9 mouse cellular contexts compared by ENCODE assay signal in genomic region chr11:98731134-98731533, GRCm38 (mm10). TPM values are rescaled to one million over a fixed set of nuclear protein-coding genes. Genes with fewer than 3 reads are reported as not detected.
DNase-seq lines count a peak whose midpoint lies in the region; ATAC-seq and TF ChIP-seq lines count a peak whose summit lies in the region.
"Had no signal": no experiment of that assay in that cellular context is flagged by ENCODE, and none has a peak within 500 bp of the region (broad histone marks: within the 10 kb centered on the region; RNA-seq: fewer than 3 reads in every experiment).

No protein-coding gene starts in this region.

- DNase-seq in heart, postnatal 0 days (ENCODE audit: low spot score), result no peak
- no peak for DNase-seq in heart, adult 8-10 months (ENCODE audit: low spot score)
- peak; percentile 73 for DNase-seq in adipocyte (ENCODE audit: low spot score)
- DNase-seq in left cerebral cortex, postnatal 4 days, result peak; percentile 90
- no peak for DNase-seq in spleen, postnatal 10 days (ENCODE audit: low spot score in 2 of 2)
- no peak for DNase-seq in kidney, adult 18-20 months
- no peak for DNase-seq in gastrocnemius, adult 8-10 months (ENCODE audit: low spot score in 2 of 2)

- H3K9me3 ChIP-seq in heart, postnatal 0 days (replicated peaks; ENCODE audit: control insufficient read depth, low read length), result peaks cover 4% of the 10 kb centered on the region; the same call in 1 of the 2 replicates
- peaks cover 6% of the 10 kb centered on the region for H3K9me3 ChIP-seq in embryonic facial prominence, embryonic 13.5 days

- H3K4me3 ChIP-seq in heart, postnatal 0 days (ENCODE audit: low read depth, low read length), result no peak overlapping the region
- no peak overlapping the region for H3K4me3 ChIP-seq in embryonic facial prominence, embryonic 13.5 days
- H3K4me3 ChIP-seq: erythroblast, embryonic 14.5 days had no signal

- H3K36me3 ChIP-seq in heart, postnatal 0 days (replicated peaks; ENCODE audit: control insufficient read depth, insufficient read depth, low read length), result peaks cover 14% of the 10 kb centered on the region
- H3K36me3 ChIP-seq in embryonic facial prominence, embryonic 13.5 days, result peaks cover 15% of the 10 kb centered on the region

- no peak for ATAC-seq in heart, postnatal 0 days (ENCODE audit: insufficient read depth, low read depth)
- peak; percentile 34; the same call in 1 of the 2 replicates for ATAC-seq in embryonic facial prominence, embryonic 13.5 days (ENCODE audit: insufficient number of reproducible peaks, insufficient read depth, low FRiP score, low TSS enrichment, low read depth)

- TF ChIP-seq EP300 in heart, postnatal 0 days (IDR thresholded peaks at IDR 0.05; ENCODE audit: low read depth), result no peak

- no peak overlapping the region for H3K9ac ChIP-seq in heart, postnatal 0 days (replicated peaks; ENCODE audit: low read depth, low read length)
- H3K9ac ChIP-seq in embryonic facial prominence, embryonic 13.5 days, result peak overlapping the region; percentile 36; the same call in 1 of the 2 replicates

- WGBS in heart, postnatal 0 days, result 45% methylated on average over 5 of the region's 5 CpGs
- WGBS in embryonic facial prominence, embryonic 13.5 days, result 40% methylated on average over 5 of the region's 5 CpGs

- H3K4me2 ChIP-seq in heart, postnatal 0 days (ENCODE audit: low read depth, low read length), result no peak overlapping the region
- H3K4me2 ChIP-seq in embryonic facial prominence, embryonic 13.5 days, result peak overlapping the region; percentile 22

- H3K4me1 ChIP-seq in heart, postnatal 0 days (ENCODE audit: control insufficient read depth, insufficient read depth), result peaks cover 6% of the 10 kb centered on the region
- H3K4me1 ChIP-seq in embryonic facial prominence, embryonic 13.5 days, result peaks cover 32% of the 10 kb centered on the region

- no peak for TF ChIP-seq CTCF in heart, postnatal 0 days (IDR thresholded peaks at IDR 0.05; ENCODE audit: low read depth)

- H3K27me3 ChIP-seq in heart, postnatal 0 days (ENCODE audit: control insufficient read depth, insufficient read depth, low read length), result no peaks in the 10 kb centered on the region
- H3K27me3 ChIP-seq in embryonic facial prominence, embryonic 13.5 days, result no peaks in the 10 kb centered on the region

- intact Hi-C loops in left cerebral cortex, postnatal 4 days (cut with DNase I), result no loop called here

- 0 out of 2 replicates have a peak overlapping the region, but pooled peaks have one; percentile 9 for H3K27ac ChIP-seq in heart, postnatal 0 days (ENCODE audit: low read depth)
- H3K27ac ChIP-seq in embryonic facial prominence, embryonic 13.5 days, result peak overlapping the region; percentile 82

RNA-seq across cellular contexts. Expression of gene Med24, which starts 1.9 kb away (rescaled TPM):
- 39.9 and 48.0 TPM in 2 replicates for total RNA-seq in heart, postnatal 0 days (2014; rRNA removed; ENCODE audit: low replicate concordance)
- polyA plus RNA-seq in heart, postnatal 0 days (2015; fragmentation: Nextera tagmentation; extraction: Ambion mirVana), result 21.9 and 23.3 TPM in 2 replicates
- total RNA-seq in heart, adult 8-10 months (2022), result 10 to 100 TPM; 44.4 to 49.9 (median 46.8) TPM
- polyA plus RNA-seq in embryonic facial prominence, embryonic 13.5 days (2015; fragmentation: Nextera tagmentation; extraction: Ambion mirVana), result 63.8 and 65.0 TPM in 2 replicates
- 10 to 100 TPM; 96.8 to 99.4 TPM for total RNA-seq in left cerebral cortex, postnatal 4 days (2021)
- total RNA-seq in gastrocnemius, adult 8-10 months (2022), result 10 to 100 TPM; 42.2 to 48.4 (median 47.9) TPM

RNA-seq across cellular contexts. Expression of gene Thra, which starts 9.3 kb away (rescaled TPM):
- 188 and 234 TPM in 2 replicates for total RNA-seq in heart, postnatal 0 days (2014; rRNA removed; ENCODE audit: low replicate concordance)
- polyA plus RNA-seq in heart, postnatal 0 days (2015; fragmentation: Nextera tagmentation; extraction: Ambion mirVana), result 40.8 and 44.0 TPM in 2 replicates
- 10 to 100 TPM; 92.5 to 98.4 (median 95.1) TPM for total RNA-seq in heart, adult 8-10 months (2022)
- 46.5 and 47.3 TPM in 2 replicates for polyA plus RNA-seq in embryonic facial prominence, embryonic 13.5 days (2015; fragmentation: Nextera tagmentation; extraction: Ambion mirVana)
- total RNA-seq in left cerebral cortex, postnatal 4 days (2021), result 1,000 to 10,000 TPM; 1,274 to 1,289 TPM
- 10 to 100 TPM; 67.5 to 81.5 (median 76.2) TPM for total RNA-seq in gastrocnemius, adult 8-10 months (2022)

RNA-seq across cellular contexts. Expression of gene Csf3, which starts 30.1 kb away (rescaled TPM):
- 0.23 TPM in 1 of 2 replicates, not detected in the other for total RNA-seq in heart, postnatal 0 days (2014; rRNA removed; ENCODE audit: low replicate concordance)
- not detected in 2 replicates for polyA plus RNA-seq in heart, postnatal 0 days (2015; fragmentation: Nextera tagmentation; extraction: Ambion mirVana)
- not detected for total RNA-seq in heart, adult 8-10 months (2022)
- not detected in 2 replicates for polyA plus RNA-seq in embryonic facial prominence, embryonic 13.5 days (2015; fragmentation: Nextera tagmentation; extraction: Ambion mirVana)
- not detected for total RNA-seq in left cerebral cortex, postnatal 4 days (2021)
- not detected for total RNA-seq in gastrocnemius, adult 8-10 months (2022)
- polyA plus RNA-seq: erythroblast, embryonic 14.5 days had no signal

RNA-seq across cellular contexts. Expression of gene Nr1d1, which starts 44.0 kb away (rescaled TPM):
- 21.0 and 24.3 TPM in 2 replicates for total RNA-seq in heart, postnatal 0 days (2014; rRNA removed; ENCODE audit: low replicate concordance)
- polyA plus RNA-seq in heart, postnatal 0 days (2015; fragmentation: Nextera tagmentation; extraction: Ambion mirVana), result 10.2 and 10.7 TPM in 2 replicates
- total RNA-seq in heart, adult 8-10 months (2022), result 100 to 1,000 TPM in 2 of 4 experiments, 10 to 100 TPM in 2; 81.4 to 121 (median 101) TPM
- polyA plus RNA-seq in embryonic facial prominence, embryonic 13.5 days (2015; fragmentation: Nextera tagmentation; extraction: Ambion mirVana), result 1.4 and 1.5 TPM in 2 replicates
- 10 to 100 TPM; 31.9 TPM for total RNA-seq in left cerebral cortex, postnatal 4 days (2021)
- 100 to 1,000 TPM in 2 of 4 experiments, 10 to 100 TPM in 2; 83.4 to 175 (median 99.4) TPM for total RNA-seq in gastrocnemius, adult 8-10 months (2022)

RNA-seq across cellular contexts. Expression of gene Psmd3, which starts 48.8 kb away (rescaled TPM):
- 96.4 and 130 TPM in 2 replicates for total RNA-seq in heart, postnatal 0 days (2014; rRNA removed; ENCODE audit: low replicate concordance)
- polyA plus RNA-seq in heart, postnatal 0 days (2015; fragmentation: Nextera tagmentation; extraction: Ambion mirVana), result 134 and 147 TPM in 2 replicates
- 100 to 1,000 TPM in 1 of 4 experiments, 10 to 100 TPM in 3; 95.0 to 106 (median 99.1) TPM for total RNA-seq in heart, adult 8-10 months (2022)
- polyA plus RNA-seq in embryonic facial prominence, embryonic 13.5 days (2015; fragmentation: Nextera tagmentation; extraction: Ambion mirVana), result 196 and 207 TPM in 2 replicates
- total RNA-seq in left cerebral cortex, postnatal 4 days (2021), result 100 to 1,000 TPM; 131 to 145 TPM
- 100 to 1,000 TPM; 104 to 107 (median 104) TPM for total RNA-seq in gastrocnemius, adult 8-10 months (2022)

Comparison
In these comparisons a context has a peak if more than half of its experiments do, and no peak if none do; other contexts are left out.
1. DNase-seq: peak in adipocyte (single experiment) and left cerebral cortex, postnatal 4 days (single experiment); none in heart, postnatal 0 days (single experiment), heart, adult 8-10 months (single experiment), spleen, postnatal 10 days (0 of 2), kidney, adult 18-20 months (single experiment) and gastrocnemius, adult 8-10 months (0 of 2).